Mouse (Mus musculus): Measurements from ENCODE around the gene Rab6b. TPM values are rescaled to one million over a fixed set of nuclear protein-coding genes. Genes with fewer than 3 reads are reported as not detected.

Gene Rab6b
- polyA plus RNA-seq, 1 experiment from 2014 or later, result 95.2 TPM

DNA sequence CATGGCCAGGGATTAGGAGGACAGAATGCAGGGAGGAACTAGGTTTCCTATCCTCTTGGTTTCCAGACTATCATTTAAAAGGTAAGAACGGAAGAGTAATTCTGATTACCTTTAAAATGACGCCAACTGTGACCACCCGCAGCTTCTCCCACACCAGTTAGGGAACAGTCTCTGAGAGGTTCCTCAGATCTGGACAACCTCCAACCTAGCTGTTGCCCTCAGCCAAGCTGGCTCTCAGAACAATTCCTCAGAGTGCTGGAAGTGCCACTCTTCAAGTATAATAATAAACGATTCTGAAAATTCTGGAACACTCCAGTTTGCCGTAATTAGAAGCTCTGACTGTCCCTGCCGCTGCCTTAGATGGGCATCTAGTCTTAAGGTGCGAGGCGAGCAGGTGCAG is 74.4 kb downstream of the Rab6b start:
- peaks cover 2% of the 10 kb centered on the region; the same call in 1 of the 2 replicates for H3K4me1 ChIP-seq (ENCODE audit: control insufficient read depth, insufficient read depth, low read length)
- H3K4me2 ChIP-seq (ENCODE audit: low read depth, low read length), result no peak overlapping the region
- H3K27me3 ChIP-seq (ENCODE audit: control insufficient read depth, insufficient read depth, low read length), result no peaks in the 10 kb centered on the region
- no peak overlapping the region for H3K4me3 ChIP-seq (ENCODE audit: low read depth, low read length)
- no peak for ATAC-seq (ENCODE audit: low read depth)
- no peak overlapping the region for H3K27ac ChIP-seq (ENCODE audit: low read depth, low read length)
- no peak overlapping the region for H3K9ac ChIP-seq (replicated peaks; ENCODE audit: low read depth, low read length)
- H3K36me3 ChIP-seq (ENCODE audit: control insufficient read depth, insufficient read depth, low read length), result peaks cover 20% of the 10 kb centered on the region
- H3K9me3 ChIP-seq (ENCODE audit: control insufficient read depth, low read length), result no peaks in the 10 kb centered on the region
- WGBS, result 91% methylated on average over 8 of the region's 8 CpGs

DNA sequence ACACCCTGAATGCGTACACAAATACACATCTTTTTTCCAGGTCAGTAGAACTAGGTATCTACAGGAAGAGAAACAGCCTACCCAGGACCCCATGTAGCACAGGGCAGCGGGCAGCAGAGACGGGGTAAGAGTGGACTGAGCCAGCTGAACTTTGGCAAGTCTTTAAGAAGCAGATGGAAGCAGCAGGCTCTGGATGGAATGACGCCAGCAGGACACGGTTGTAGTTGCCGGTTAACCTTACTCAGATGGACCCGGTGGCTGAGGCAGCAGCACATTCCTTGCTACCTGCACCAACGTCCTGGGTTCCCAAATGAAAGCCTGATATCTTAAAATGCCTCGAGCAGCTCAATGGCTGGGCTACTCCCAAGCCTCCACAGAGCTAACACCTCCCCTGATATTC is 75.2 kb downstream of the Rab6b start:
- no peaks in the 10 kb centered on the region for H3K9me3 ChIP-seq (ENCODE audit: control insufficient read depth, low read length)
- WGBS, result 80% methylated on average over 9 of the region's 9 CpGs
- no peaks in the 10 kb centered on the region for H3K27me3 ChIP-seq (ENCODE audit: control insufficient read depth, insufficient read depth, low read length)
- ATAC-seq (ENCODE audit: low read depth), result no peak
- no peak overlapping the region for H3K9ac ChIP-seq (replicated peaks; ENCODE audit: low read depth, low read length)
- H3K27ac ChIP-seq (ENCODE audit: low read depth, low read length), result no peak overlapping the region
- H3K36me3 ChIP-seq (ENCODE audit: control insufficient read depth, insufficient read depth, low read length), result peaks cover 21% of the 10 kb centered on the region
- no peak overlapping the region for H3K4me3 ChIP-seq (ENCODE audit: low read depth, low read length)
- H3K4me2 ChIP-seq (ENCODE audit: low read depth, low read length), result no peak overlapping the region
- no peaks in the 10 kb centered on the region for H3K4me1 ChIP-seq (ENCODE audit: control insufficient read depth, insufficient read depth, low read length)

DNA sequence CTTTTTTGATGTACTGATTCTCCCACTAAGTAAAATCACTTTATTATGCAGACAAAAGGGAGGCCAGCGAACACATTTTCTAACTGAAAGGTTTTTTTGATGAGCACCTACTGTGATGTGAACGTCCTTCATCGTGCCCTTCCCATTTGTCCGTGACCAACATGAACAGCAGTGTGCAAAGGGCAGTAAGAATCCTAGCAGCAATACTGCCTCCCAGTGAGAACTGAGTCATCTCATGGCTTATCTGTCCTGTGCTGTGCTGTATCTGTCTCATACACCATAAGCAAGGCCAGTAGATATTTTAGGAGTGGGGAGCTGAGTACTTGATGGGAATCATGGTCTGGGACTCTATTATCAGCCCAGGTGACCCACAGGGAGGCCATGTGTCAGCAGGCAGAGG is 76.8 kb downstream of the Rab6b start:
- Histone ChIP-seq H3K9me3 (ENCODE audit: control insufficient read depth, low read length) (no peaks in the 10 kb centered on the region), H3K4me1 (ENCODE audit: control insufficient read depth, insufficient read depth, low read length) (no peaks in the 10 kb centered on the region), H3K4me2 (ENCODE audit: low read depth, low read length) (no peak overlapping the region), H3K36me3 (ENCODE audit: control insufficient read depth, insufficient read depth, low read length) (peaks cover 21% of the 10 kb centered on the region), H3K27ac (ENCODE audit: low read depth, low read length) (no peak overlapping the region), H3K27me3 (ENCODE audit: control insufficient read depth, insufficient read depth, low read length) (no peaks in the 10 kb centered on the region), H3K4me3 (ENCODE audit: low read depth, low read length) (no peak overlapping the region), H3K9ac (replicated peaks; ENCODE audit: low read depth, low read length) (no peak overlapping the region)
- WGBS, result 82% methylated on average over 4 of the region's 4 CpGs
- ATAC-seq (ENCODE audit: low read depth), result no peak

DNA sequence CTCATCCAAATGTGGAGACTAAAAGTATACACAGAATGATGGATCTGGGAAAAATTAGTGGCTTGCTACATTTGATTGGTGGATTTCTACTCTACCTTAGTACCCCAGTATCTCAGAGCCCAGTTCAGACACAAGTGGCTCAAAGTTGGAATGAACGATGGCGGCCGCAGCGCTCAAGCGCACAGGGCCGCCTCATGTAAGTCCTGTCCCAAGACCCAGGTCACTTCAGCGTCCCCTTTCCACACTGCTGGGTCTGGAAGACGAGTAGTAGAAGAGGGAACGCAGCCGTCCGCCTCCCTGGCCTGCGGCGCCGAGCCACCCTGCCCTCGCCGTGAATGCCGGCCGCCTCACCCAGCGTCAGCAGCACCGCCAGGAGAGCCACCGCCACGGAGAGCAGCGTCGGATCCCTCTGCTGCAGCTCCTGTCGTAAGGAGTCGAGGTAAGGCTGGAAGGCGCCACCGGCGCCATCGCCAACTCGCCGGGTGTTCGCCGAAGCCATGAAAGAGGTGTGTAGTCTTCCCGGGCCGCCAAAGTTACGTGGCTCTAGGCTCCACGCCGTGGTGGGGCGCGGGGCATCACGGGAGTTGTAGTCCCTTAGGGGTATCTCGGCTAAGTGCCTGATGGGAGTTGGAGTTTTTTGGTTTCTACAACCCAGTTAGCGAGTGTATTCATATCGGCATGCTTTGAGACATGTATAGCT is 90.1 kb downstream of the Rab6b start, which contains the start of gene Srprb:
TSS of gene Srprb (minus strand) at position 577 of the 700 bp plus-strand sequence.
- peak within 1 kb of the TSS; percentile 71 for H3K4me3 ChIP-seq (ENCODE audit: low read depth, low read length)
- no peaks in the 10 kb centered on the region for H3K27me3 ChIP-seq (ENCODE audit: control insufficient read depth, insufficient read depth, low read length)
- 0 out of 2 replicates have a peak, but pooled peaks cover 2% of the 10 kb centered on the region for H3K4me1 ChIP-seq (ENCODE audit: control insufficient read depth, insufficient read depth, low read length)
- peak; percentile 99 for ATAC-seq (ENCODE audit: low read depth)
- WGBS, result under 1% methylated on average over 45 of the region's 45 CpGs
- peak within 1 kb of the TSS; percentile 72 for H3K9ac ChIP-seq (replicated peaks; ENCODE audit: low read depth, low read length)
- H3K27ac ChIP-seq (ENCODE audit: low read depth, low read length), result peak within 1 kb of the TSS; percentile 80
- H3K36me3 ChIP-seq (ENCODE audit: control insufficient read depth, insufficient read depth, low read length), result peaks cover 11% of the 10 kb centered on the region
- no peaks in the 10 kb centered on the region for H3K9me3 ChIP-seq (ENCODE audit: control insufficient read depth, low read length)
- peak within 1 kb of the TSS; percentile 79 for H3K4me2 ChIP-seq (ENCODE audit: low read depth, low read length)

DNA sequence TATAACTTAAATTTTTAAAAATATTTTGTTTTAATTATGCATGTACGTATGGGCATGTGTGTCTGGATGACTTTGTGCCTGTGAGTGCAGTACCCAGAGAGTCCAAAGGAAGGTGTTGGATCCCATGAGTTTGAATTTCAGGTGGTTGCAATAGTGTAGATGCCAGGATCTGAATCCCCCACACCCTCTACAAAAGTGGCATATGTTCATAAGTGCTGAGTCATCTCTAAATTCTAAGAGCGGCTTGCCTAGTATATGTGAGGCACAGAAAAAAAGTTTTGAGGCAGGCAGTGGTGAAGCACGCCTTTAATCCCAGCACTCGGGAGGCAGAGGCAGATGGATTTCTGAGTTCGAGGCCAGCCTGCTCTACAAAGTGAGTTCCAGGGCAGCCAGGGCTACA is 94.2 kb downstream of the Rab6b start:
- no peak overlapping the region for H3K4me3 ChIP-seq (ENCODE audit: low read depth, low read length)
- H3K27me3 ChIP-seq (ENCODE audit: control insufficient read depth, insufficient read depth, low read length), result no peaks in the 10 kb centered on the region
- H3K36me3 ChIP-seq (ENCODE audit: control insufficient read depth, insufficient read depth, low read length), result no peaks in the 10 kb centered on the region
- H3K4me1 ChIP-seq (ENCODE audit: control insufficient read depth, insufficient read depth, low read length), result peaks cover 7% of the 10 kb centered on the region; the same call in 1 of the 2 replicates
- ATAC-seq (ENCODE audit: low read depth), result no peak
- WGBS, result 92% methylated on average over 5 of the region's 5 CpGs
- H3K4me2 ChIP-seq (ENCODE audit: low read depth, low read length), result no peak overlapping the region
- H3K9ac ChIP-seq (replicated peaks; ENCODE audit: low read depth, low read length), result no peak overlapping the region
- no peak overlapping the region for H3K27ac ChIP-seq (ENCODE audit: low read depth, low read length)
- H3K9me3 ChIP-seq (ENCODE audit: control insufficient read depth, low read length), result no peaks in the 10 kb centered on the region

DNA sequence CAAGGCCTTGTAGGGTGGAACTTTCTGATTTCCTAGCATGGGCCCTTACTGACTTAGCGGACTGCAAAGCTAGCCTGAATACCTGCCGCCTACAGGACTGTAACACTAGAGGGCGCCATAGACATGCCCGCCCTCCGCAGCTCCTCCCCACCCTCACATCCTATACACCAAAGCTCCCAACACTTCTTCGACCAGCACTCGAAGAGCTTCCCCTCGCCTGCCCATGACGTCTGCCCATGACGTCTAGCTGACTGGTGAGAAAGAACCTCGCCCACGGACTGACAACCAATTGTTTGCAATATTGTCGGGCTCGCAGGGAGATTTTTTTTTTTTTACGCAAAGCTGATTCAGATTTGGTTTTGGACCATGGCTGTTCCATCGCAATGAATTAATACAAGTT is 96.3 kb downstream of the Rab6b start:
- no peaks in the 10 kb centered on the region for H3K27me3 ChIP-seq (ENCODE audit: control insufficient read depth, insufficient read depth, low read length)
- ATAC-seq (ENCODE audit: low read depth), result peak; percentile 87; the same call in 1 of the 2 replicates
- H3K27ac ChIP-seq (ENCODE audit: low read depth, low read length), result no peak overlapping the region
- peaks cover 4% of the 10 kb centered on the region; the same call in 1 of the 2 replicates for H3K4me1 ChIP-seq (ENCODE audit: control insufficient read depth, insufficient read depth, low read length)
- H3K4me2 ChIP-seq (ENCODE audit: low read depth, low read length), result peak overlapping the region; percentile 36
- no peak overlapping the region for H3K9ac ChIP-seq (replicated peaks; ENCODE audit: low read depth, low read length)
- 11% methylated on average over 16 of the region's 16 CpGs for WGBS
- H3K4me3 ChIP-seq (ENCODE audit: low read depth, low read length), result no peak overlapping the region
- H3K36me3 ChIP-seq (ENCODE audit: control insufficient read depth, insufficient read depth, low read length), result no peaks in the 10 kb centered on the region
- no peaks in the 10 kb centered on the region for H3K9me3 ChIP-seq (ENCODE audit: control insufficient read depth, low read length)

DNA sequence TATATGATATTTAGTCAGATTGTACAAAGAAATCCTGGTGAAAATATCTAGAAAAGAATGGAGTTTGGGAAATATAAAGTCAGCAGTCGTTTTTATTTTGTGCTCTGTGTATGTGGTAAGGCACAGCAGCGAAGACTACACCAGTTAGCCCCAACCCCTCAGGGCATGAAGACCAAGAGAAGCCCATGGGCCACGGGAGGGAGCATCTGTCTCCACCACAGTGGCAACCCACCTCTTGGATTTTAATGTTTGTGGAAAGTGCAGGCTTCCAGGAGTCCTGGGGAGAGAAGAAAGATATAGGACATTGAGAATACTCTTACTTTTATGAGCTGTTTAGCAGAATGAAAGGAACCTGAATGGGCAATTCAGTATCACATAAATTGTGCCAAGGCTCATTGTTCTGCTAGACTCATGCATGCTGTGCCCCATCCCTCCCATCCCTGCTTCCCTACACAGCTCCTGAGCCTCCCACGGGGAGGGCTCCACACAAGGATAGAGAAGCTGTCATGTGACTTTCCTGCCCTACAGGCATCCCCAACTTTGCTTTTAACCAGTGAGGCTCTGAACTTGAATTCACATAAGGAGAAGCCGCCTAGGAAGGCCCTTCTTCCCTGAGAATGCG is 97.3 kb downstream of the Rab6b start:
- Histone ChIP-seq H3K36me3 (ENCODE audit: control insufficient read depth, insufficient read depth, low read length) (no peaks in the 10 kb centered on the region), H3K27me3 (ENCODE audit: control insufficient read depth, insufficient read depth, low read length) (no peaks in the 10 kb centered on the region), H3K27ac (ENCODE audit: low read depth, low read length) (no peak overlapping the region), H3K4me1 (ENCODE audit: control insufficient read depth, insufficient read depth, low read length) (peaks cover 4% of the 10 kb centered on the region; the same call in 1 of the 2 replicates), H3K4me3 (ENCODE audit: low read depth, low read length) (no peak overlapping the region), H3K9me3 (ENCODE audit: control insufficient read depth, low read length) (no peaks in the 10 kb centered on the region), H3K4me2 (ENCODE audit: low read depth, low read length) (no peak overlapping the region), H3K9ac (replicated peaks; ENCODE audit: low read depth, low read length) (no peak overlapping the region)
- WGBS, result 22% methylated on average over 6 of the region's 6 CpGs
- peak; percentile 78 for ATAC-seq (ENCODE audit: low read depth)

DNA sequence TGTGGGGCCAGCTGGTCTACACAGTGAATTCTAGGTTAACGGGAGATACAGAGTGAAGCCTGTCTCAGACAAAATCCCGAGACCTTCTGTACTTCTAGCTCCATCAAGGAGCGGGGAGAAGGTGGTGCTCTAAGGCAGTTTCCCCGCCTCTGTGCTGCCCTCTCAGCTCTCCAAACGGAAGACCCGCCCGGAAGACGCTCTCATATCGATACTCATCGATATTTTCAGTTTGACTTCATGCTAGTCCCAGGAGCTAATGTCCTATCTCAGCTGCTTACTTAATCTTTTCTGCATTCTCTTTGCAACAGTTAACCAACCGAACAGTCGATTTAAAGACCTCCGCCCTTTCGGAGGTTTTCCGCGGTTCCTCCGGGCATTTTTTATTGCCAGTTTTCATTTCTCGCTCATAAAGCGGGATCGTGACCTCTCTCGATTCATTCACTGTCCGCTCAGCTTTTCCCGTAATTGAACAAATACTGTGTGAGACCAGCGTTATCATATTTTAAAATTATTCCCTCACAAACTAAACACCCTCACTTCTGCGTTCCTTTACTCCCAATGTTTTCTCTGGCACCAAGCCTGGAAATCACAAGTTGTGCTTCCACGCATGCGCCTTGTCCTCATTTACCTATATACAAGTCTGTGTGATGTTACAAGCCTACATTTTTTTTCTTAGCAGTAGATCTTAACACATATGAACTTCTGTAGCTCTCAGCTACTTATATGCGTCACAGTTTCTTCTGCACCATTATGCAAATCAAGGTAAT is 101.2 kb downstream of the Rab6b start:
- H3K4me2 ChIP-seq (ENCODE audit: low read depth, low read length), result no peak overlapping the region
- WGBS, result 68% methylated on average over 28 of the region's 28 CpGs

DNA sequence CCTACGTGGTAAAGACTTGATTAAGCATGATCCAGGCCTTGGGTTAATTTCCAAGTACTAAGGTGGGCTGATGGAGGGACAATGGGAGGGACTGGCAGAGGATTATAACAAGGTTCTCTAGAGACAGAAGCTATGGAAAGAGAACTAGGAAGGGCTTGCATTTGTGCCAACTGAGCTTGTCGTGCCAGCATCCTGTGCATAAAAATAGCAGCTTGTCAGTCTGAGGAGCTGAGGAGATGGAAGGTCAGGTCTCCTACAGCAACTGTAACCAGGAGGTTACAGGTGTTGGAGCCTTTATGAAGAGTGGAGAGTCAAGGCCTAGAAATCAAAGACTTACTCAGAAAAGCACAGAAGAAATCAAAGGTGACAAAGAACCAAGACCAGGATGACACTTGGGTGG is 102.0 kb downstream of the Rab6b start:
- no peak overlapping the region for H3K4me2 ChIP-seq (ENCODE audit: low read depth, low read length)
- H3K27ac ChIP-seq (ENCODE audit: low read depth, low read length), result no peak overlapping the region
- ATAC-seq (ENCODE audit: low read depth), result no peak
- 71% methylated on average over 2 of the region's 2 CpGs for WGBS
- H3K9me3 ChIP-seq (ENCODE audit: control insufficient read depth, low read length), result no peaks in the 10 kb centered on the region
- no peaks in the 10 kb centered on the region for H3K36me3 ChIP-seq (ENCODE audit: control insufficient read depth, insufficient read depth, low read length)
- no peak overlapping the region for H3K9ac ChIP-seq (replicated peaks; ENCODE audit: low read depth, low read length)
- no peak overlapping the region for H3K4me3 ChIP-seq (ENCODE audit: low read depth, low read length)
- peaks cover 3% of the 10 kb centered on the region; the same call in 1 of the 2 replicates for H3K4me1 ChIP-seq (ENCODE audit: control insufficient read depth, insufficient read depth, low read length)
- no peaks in the 10 kb centered on the region for H3K27me3 ChIP-seq (ENCODE audit: control insufficient read depth, insufficient read depth, low read length)

More for the DNA sequence above, 101.2 kb downstream of the Rab6b start:
- Histone ChIP-seq H3K4me3 (ENCODE audit: low read depth, low read length) (no peak overlapping the region), H3K4me1 (ENCODE audit: control insufficient read depth, insufficient read depth, low read length) (peaks cover 4% of the 10 kb centered on the region; the same call in 1 of the 2 replicates), H3K9me3 (ENCODE audit: control insufficient read depth, low read length) (no peaks in the 10 kb centered on the region), H3K36me3 (ENCODE audit: control insufficient read depth, insufficient read depth, low read length) (no peaks in the 10 kb centered on the region), H3K27ac (ENCODE audit: low read depth, low read length) (no peak overlapping the region), H3K9ac (replicated peaks; ENCODE audit: low read depth, low read length) (no peak overlapping the region), H3K27me3 (ENCODE audit: control insufficient read depth, insufficient read depth, low read length) (no peaks in the 10 kb centered on the region)
- ATAC-seq (ENCODE audit: low read depth), result no peak
